Mouse (Mus musculus) cerebellum, adult 2 months (tissue): ENCODE measurements at regions not wholly inside any gene's neighbourhood (a gene's known extent, or its start where the extent isn't known, plus 50 kb on each side); places are given as distances from the start of the nearest gene placed in this dataset.

Experiments used
- CTCF ChIP-seq: fragments of 200-500 bp; IDR thresholded peaks from 2 replicates; pipeline ENCODE4 v1.5.1; 2011; ENCODE audit warnings: low read depth, mild to moderate bottlenecking, control low read depth, low read length, moderate library complexity, borderline replicate concordance; ENCODE audit not compliant: insufficient read depth
- POLR2A ChIP-seq: fragments of 200-500 bp; IDR thresholded peaks from 2 replicates; pipeline ENCODE4 v1.6.1; 2011; ENCODE audit warnings: low read length, control low read depth, borderline replicate concordance; ENCODE audit not compliant: insufficient read depth

DNA sequence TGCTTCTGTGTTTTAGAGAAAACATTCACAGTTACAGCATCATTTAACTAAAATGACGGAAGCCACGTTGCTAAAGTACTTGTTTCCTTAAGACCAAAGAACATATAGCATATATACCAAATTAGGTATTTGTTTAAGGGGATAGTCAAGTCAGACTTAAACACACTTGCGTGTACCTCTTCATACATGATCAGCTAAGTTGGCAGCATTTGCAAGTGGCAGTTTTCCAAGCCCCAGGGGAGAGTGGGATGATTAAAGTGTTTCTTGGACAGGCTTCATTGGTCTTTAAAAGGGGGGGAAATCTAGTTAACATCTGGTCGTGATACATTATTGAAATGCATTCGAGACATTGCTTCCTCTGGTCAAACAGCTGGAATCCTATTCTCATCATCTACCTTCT lies 120.7 kb upstream of the Diaph3 start:
- TF ChIP-seq POLR2A: no peak
- no peak for TF ChIP-seq CTCF
